Mouse (Mus musculus) neural tube, embryonic 12.5 days (tissue): ENCODE data around the gene Svop. TPM values are rescaled to one million over a fixed set of nuclear protein-coding genes. Genes with fewer than 3 reads are reported as not detected.

Source experiments
- ATAC-seq: fragments of 200-750 bp; cut with Nextera tagmentation; 2 replicates; pipeline ENCODE4 v1.8.0; 2017; ENCODE audit warnings: low read depth, mild to moderate bottlenecking, moderate TSS enrichment, moderate library complexity; ENCODE audit not compliant: low FRiP score
- H3K27ac ChIP-seq: fragments of 300-500 bp; sonication (generic); 2 replicates; pipeline ENCODE4 v1.5.1; 2016
- H3K27me3 ChIP-seq: fragments of 300-500 bp; sonication (generic); replicated peaks from 2 replicates; pipeline ENCODE4 v1.6.1; 2016; ENCODE audit warnings: mild to moderate bottlenecking
- H3K36me3 ChIP-seq: fragments of 300-500 bp; sonication (generic); 2 replicates; pipeline ENCODE4 v1.6.1; 2016; ENCODE audit warnings: mild to moderate bottlenecking
- H3K4me1 ChIP-seq: fragments of 300-500 bp; sonication (generic); 2 replicates; pipeline ENCODE4 v1.6.1; 2016
- H3K4me2 ChIP-seq: fragments of 300-500 bp; sonication (generic); replicated peaks from 2 replicates; pipeline ENCODE4 v1.6.1; 2016; ENCODE audit warnings: mild to moderate bottlenecking
- H3K4me3 ChIP-seq: fragments of 300-500 bp; sonication (generic); 2 replicates; pipeline ENCODE4 v1.5.1; 2016
- H3K9ac ChIP-seq: fragments of 300-500 bp; sonication (generic); 2 replicates; pipeline ENCODE4 v1.6.1; 2016; ENCODE audit warnings: mild to moderate bottlenecking
- H3K9me3 ChIP-seq: fragments of 300-500 bp; sonication (generic); 2 replicates; pipeline ENCODE4 v1.6.1; 2016; ENCODE audit warnings: mild to moderate bottlenecking
- WGBS: fragments of 180-500 bp; shearing (Covaris S2); methylation state at CpG from one replicate; pipeline ENCODE4 v1.1.7; 2016; 5-methylcytosine and 5-hydroxymethylcytosine counted together
- polyA plus RNA-seq: library from polyadenylated mRNA; unstranded; fragments of >200 nt; fragmentation: Nextera tagmentation; extraction: Ambion mirVana; gene quantifications from 2 replicates; pipeline ENCODE4 v1.2.1, GENCODE M21; 2016

Gene Svop
- polyA plus RNA-seq, 1 experiment from 2014 or later, result 59.8 TPM

DNA sequence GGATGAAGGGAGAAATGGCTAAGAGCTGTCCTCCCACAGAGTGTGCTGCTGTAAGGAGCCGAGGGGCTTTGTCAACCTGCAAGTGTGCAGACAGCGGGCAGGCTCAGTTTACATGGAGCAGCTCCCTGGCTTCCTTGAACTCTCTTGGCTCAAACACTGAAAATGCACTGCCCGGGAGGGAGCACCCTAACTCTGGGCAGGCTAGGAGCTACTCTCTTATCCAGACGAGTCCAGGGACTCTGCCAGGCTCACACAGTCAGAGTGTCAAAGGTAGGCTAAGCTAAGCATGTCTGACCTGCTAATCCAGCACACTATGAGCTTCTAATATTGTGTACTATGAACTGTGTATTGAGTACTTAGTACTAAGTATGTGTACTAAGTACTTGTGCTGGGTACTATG lies 84.4 kb downstream of the Svop start:
- no peak for ATAC-seq
- Histone ChIP-seq H3K4me2 (no peak overlapping the region), H3K36me3 (no peaks in the 10 kb centered on the region), H3K4me1 (no peaks in the 10 kb centered on the region), H3K9me3 (no peaks in the 10 kb centered on the region), H3K4me3 (no peak overlapping the region), H3K27me3 (no peaks in the 10 kb centered on the region), H3K9ac (no peak overlapping the region), H3K27ac (no peak overlapping the region)
- WGBS, result 85% methylated on average over 4 of the region's 4 CpGs

DNA sequence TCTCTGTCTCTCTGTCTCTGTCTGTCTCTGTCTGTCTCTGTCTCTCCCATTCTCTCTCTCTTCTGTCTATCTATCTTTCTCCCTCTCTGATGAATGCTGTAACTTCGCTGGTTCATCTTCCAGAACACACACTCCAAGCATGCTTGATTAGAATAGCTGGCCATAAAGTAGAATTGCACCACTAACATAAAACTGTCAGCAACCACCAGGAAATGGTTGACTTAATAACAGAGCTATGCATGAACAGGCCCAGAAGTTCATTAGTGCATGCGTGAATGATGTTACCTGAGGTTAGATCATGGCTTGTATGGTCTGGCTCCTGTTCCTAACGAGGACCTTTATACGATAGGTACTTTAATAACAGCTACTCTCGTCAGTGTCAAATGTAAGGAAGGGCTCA lies 86.3 kb downstream of the Svop start:
- ATAC-seq, result no peak
- 46% methylated on average over 5 of the region's 5 CpGs for WGBS
- Histone ChIP-seq H3K4me2 (no peak overlapping the region), H3K9ac (no peak overlapping the region), H3K27me3 (no peaks in the 10 kb centered on the region), H3K4me1 (no peaks in the 10 kb centered on the region), H3K4me3 (no peak overlapping the region), H3K27ac (no peak overlapping the region), H3K36me3 (no peaks in the 10 kb centered on the region), H3K9me3 (no peaks in the 10 kb centered on the region)

DNA sequence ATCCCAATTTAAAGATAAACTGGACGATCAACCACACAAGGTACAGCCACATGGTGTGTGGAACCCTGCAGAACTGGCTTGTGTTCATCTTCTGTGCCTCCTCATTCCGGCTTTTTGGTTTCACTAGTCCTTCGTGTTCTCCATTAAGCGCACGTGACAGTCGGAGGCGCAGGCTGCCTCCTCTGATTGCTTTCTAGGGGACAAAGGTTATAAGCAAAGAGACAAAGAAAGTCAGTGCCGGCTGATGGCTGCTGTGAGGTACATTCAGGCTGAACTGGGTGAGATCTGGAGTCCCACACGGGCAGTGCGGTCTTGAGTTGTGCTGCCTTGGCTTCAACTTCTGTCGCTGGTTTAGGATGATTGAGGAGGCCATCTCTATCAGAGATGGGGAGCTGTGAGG lies 86.8 kb downstream of the Svop start:
- no peaks in the 10 kb centered on the region for H3K36me3 ChIP-seq
- 44% methylated on average over 11 of the region's 11 CpGs for WGBS
- no peaks in the 10 kb centered on the region for H3K4me1 ChIP-seq
- H3K27ac ChIP-seq, result no peak overlapping the region
- H3K9ac ChIP-seq, result no peak overlapping the region
- no peaks in the 10 kb centered on the region for H3K27me3 ChIP-seq
- H3K4me2 ChIP-seq, result no peak overlapping the region
- H3K9me3 ChIP-seq, result no peaks in the 10 kb centered on the region
- H3K4me3 ChIP-seq, result no peak overlapping the region
- no peak for ATAC-seq

DNA sequence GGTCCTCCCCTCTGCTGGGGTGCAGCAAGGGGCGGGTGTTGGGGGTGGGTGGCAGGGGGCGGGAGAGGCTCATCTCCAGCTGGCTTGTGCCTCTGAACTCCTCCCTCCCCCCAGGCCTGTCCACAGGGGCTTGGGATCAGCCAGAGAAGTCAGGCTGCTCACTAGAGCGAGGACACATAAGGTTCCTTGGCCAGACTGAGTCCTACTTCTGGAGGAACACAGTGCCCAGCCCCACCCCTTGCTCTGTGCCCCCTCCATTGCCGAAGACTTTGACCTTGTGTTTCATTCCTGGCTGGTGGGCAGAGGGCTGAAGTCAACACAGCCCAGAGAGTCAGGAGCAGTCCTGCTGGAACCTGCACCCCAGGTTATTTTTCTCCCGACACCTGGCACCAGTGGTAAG lies 87.8 kb downstream of the Svop start, which contains the start of gene Dao:
Dao (plus strand) TSS at position 162 of the 400 bp plus-strand sequence.
- 67% methylated on average over 5 of the region's 5 CpGs for WGBS
- no peaks in the 10 kb centered on the region for H3K4me1 ChIP-seq
- ATAC-seq, result no peak

DNA sequence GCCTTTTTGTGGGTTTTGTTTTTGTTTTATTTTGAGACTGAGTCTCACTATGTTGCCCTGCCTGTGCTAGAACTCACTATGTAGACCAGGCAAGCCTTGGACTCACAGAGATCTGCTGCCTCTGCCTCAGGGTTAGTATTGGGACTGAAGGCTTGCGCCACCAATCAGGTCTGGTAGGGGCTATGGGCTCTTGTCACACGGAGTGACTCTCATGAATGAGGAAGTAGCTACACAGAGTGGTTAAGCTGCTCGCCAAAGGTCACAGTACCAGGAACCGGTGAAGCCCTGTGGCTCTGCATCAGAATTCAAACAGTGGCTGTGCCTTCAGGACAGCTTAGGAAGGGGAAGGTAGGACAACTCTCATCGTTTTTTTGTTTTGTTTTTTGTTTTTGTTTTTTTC lies 92.0 kb downstream of the Svop start:
- peaks cover under 1% of the 10 kb centered on the region; the same call in 1 of the 2 replicates for H3K4me1 ChIP-seq
- no peaks in the 10 kb centered on the region for H3K27me3 ChIP-seq
- no peaks in the 10 kb centered on the region for H3K36me3 ChIP-seq
- H3K9ac ChIP-seq, result no peak overlapping the region
- no peak overlapping the region for H3K4me2 ChIP-seq
- ATAC-seq, result no peak
- H3K4me3 ChIP-seq, result no peak overlapping the region
- H3K27ac ChIP-seq, result no peak overlapping the region
- 67% methylated on average over 5 of the region's 5 CpGs for WGBS
- no peaks in the 10 kb centered on the region for H3K9me3 ChIP-seq

More for the DNA sequence above, 87.8 kb downstream of the Svop start, which contains the start of gene Dao:
- Histone ChIP-seq H3K27ac (no peak within 1 kb of the TSS), H3K36me3 (no peaks in the 10 kb centered on the region), H3K4me2 (no peak within 1 kb of the TSS), H3K9ac (no peak within 1 kb of the TSS), H3K9me3 (no peaks in the 10 kb centered on the region), H3K27me3 (no peaks in the 10 kb centered on the region), H3K4me3 (no peak within 1 kb of the TSS)

DNA sequence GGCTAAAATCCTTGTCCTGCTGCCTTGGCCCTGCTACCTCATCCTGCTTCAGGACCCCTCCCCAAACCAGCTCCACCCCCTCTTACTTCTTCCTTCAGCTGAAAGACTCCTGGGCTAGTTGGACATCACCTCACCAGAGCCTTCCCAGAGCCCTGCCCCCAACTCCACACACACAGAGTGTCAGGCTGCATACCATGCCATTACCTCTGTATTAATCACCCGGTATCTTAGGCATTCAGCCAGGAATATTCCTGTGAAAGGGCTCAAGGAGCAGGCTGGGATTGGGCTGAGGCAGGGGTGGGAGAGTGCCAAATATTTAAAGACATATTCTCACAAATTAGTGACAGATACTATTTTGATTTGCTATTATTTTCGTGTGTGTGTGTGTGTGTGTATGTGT lies 94.9 kb downstream of the Svop start:
- Histone ChIP-seq H3K9me3 (no peaks in the 10 kb centered on the region), H3K27ac (no peak overlapping the region), H3K36me3 (no peaks in the 10 kb centered on the region), H3K9ac (no peak overlapping the region), H3K4me2 (no peak overlapping the region), H3K27me3 (no peaks in the 10 kb centered on the region), H3K4me3 (no peak overlapping the region), H3K4me1 (peaks cover 21% of the 10 kb centered on the region)
- 73% methylated on average over 2 of the region's 2 CpGs for WGBS
- ATAC-seq, result no peak

DNA sequence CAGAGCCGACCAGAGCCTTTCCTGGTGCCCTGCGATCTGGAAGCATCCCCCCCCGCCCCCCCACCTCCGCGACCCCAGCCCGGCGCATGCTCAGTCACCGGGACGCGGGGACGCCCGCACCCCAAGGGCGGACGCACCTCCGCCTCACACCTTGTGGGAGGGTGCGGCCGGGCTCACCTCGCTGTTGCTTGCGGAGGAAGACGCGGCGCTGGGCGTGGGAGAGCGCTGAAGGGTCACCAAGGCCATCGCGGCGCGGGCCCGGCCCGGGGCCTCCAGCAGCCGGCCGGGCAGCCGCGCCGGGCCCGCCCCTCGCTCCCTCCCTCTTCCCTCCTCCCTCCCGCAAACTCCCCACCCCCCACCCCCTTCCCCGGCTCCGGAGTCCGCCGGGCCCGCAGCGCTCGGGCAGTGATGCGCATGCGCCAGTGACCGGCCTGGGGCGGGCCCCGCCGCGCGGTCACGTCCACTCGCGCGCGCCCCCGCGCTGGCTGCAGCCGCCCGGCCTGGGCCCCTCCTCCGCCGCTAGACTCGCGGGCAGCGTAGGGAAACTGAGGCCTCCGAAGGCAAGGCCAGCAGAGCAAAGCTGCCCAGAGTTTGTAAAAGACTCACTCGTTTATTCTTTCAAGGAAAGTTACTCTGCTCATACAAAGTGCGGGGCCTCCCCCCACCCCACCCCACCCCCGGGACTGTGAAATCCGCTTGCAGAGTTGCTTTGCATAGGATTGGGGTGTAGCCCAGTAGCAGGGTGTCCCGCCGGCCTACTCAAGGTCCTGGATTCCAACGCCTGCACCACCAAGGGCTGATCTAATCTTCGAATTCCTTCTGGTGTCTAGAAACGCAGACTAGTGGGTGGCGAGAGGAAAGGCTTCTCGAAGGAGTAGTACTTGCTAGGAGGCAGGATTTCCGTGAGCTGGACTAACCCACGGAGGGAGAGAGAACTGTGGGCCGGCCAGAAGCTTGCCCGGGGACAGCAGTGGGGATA lies 97.6 kb downstream of the Svop start, which contains the start of gene Ssh1:
Ssh1 (minus strand) TSS at position 408 of the 979 bp plus-strand sequence.
- H3K27ac ChIP-seq, result peak within 1 kb of the TSS; percentile 82
- H3K4me3 ChIP-seq, result peak within 1 kb of the TSS; percentile 74
- ATAC-seq, result peak; percentile 83
- 2% methylated on average over 72 of the region's 83 CpGs for WGBS
- H3K36me3 ChIP-seq, result peaks cover 7% of the 10 kb centered on the region; the same call in 1 of the 2 replicates
- H3K27me3 ChIP-seq, result no peaks in the 10 kb centered on the region
- no peaks in the 10 kb centered on the region for H3K9me3 ChIP-seq
- peak within 1 kb of the TSS; percentile 78 for H3K9ac ChIP-seq
- H3K4me2 ChIP-seq, result peak within 1 kb of the TSS; percentile 85
- peaks cover 32% of the 10 kb centered on the region for H3K4me1 ChIP-seq

DNA sequence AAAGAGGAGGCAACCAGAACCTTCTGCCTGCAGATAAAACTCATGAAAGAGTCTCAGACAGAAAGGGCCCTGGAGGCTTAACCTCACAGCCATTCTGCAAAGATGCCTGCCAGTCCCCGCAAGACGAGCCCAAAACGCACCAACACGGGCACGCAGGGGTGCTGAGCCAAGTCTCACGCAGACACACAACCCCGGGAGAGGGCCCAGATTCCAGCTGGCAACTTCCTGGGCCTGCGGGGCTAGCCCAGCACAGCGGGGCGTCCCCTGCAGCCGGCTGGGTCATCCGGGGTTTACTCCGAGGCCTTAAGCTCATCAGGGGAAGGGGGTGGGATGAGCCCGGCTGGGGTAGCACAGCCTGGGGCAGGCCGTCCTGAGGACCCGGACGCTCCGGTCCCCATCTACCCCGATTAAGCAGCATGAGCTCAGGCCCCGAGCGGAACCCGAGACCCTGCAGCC lies 98.3 kb downstream of the Svop start:
- peak overlapping the region; percentile 78 for H3K9ac ChIP-seq
- peak overlapping the region; percentile 82 for H3K27ac ChIP-seq
- H3K9me3 ChIP-seq, result no peaks in the 10 kb centered on the region
- peaks cover 32% of the 10 kb centered on the region for H3K4me1 ChIP-seq
- H3K4me2 ChIP-seq, result peak overlapping the region; percentile 85
- H3K4me3 ChIP-seq, result peak overlapping the region; percentile 74
- ATAC-seq, result peak; percentile 84
- peaks cover 7% of the 10 kb centered on the region; the same call in 1 of the 2 replicates for H3K36me3 ChIP-seq
- H3K27me3 ChIP-seq, result no peaks in the 10 kb centered on the region
- under 1% methylated on average over 22 of the region's 22 CpGs for WGBS

DNA sequence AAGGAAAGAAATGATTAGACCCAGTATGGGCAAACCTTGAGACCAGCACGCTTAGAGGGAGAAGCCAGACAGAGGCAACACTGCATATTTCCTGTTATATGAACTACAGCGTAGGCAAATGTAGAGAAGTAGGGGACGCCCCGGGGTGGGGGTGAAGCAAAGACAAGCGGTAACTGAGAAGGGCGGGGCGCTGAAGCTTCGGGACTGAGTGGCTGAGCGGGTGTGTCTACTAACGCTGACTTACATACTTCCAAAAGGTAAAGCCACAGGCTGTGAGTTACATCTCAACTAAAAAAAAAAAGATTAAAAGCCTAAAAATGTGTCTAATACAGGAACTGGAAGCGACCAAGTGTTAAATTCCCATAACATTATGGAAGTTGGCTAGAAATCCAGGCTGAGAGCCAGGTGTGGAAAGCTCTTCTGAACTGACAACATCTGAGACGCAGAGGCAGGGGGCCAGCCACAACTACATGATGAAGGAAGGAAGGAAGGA lies 99.0 kb downstream of the Svop start:
- ATAC-seq, result no peak
- 34% methylated on average over 12 of the region's 12 CpGs for WGBS

DNA sequence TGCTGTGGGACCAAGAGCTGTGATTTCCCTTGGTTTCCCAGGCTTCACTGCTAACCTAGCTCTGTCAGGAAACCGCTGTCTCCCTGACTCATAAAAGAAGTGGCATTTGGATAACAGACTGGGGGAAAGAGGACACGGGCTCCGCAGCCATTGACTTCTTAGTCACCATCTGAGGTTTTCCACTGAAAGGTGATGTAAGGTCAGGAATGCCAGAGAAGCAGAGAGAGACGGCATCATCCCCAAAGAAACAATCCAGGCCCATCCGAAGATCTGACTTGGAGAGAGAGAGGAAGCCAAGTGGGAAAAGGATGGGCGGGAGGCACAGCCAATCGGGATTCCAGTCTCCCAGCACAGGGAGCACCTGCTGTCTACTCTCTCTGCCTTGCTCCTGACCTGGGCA lies 100.2 kb downstream of the Svop start:
- WGBS, result 72% methylated on average over 7 of the region's 7 CpGs
- Histone ChIP-seq H3K27me3 (no peaks in the 10 kb centered on the region), H3K4me3 (no peak overlapping the region), H3K9me3 (no peaks in the 10 kb centered on the region), H3K4me2 (peak overlapping the region; percentile 85), H3K4me1 (peaks cover 40% of the 10 kb centered on the region), H3K9ac (peak overlapping the region; percentile 7; the same call in 1 of the 2 replicates), H3K27ac (no peak overlapping the region), H3K36me3 (peaks cover 15% of the 10 kb centered on the region)
- no peak for ATAC-seq

More for the DNA sequence above, 99.0 kb downstream of the Svop start:
- H3K27ac ChIP-seq, result peak overlapping the region; percentile 82
- H3K4me2 ChIP-seq, result peak overlapping the region; percentile 85
- H3K9me3 ChIP-seq, result no peaks in the 10 kb centered on the region
- H3K4me3 ChIP-seq, result peak overlapping the region; percentile 74
- peaks cover 32% of the 10 kb centered on the region for H3K4me1 ChIP-seq
- peak overlapping the region; percentile 78 for H3K9ac ChIP-seq
- H3K27me3 ChIP-seq, result no peaks in the 10 kb centered on the region
- peaks cover 8% of the 10 kb centered on the region; the same call in 1 of the 2 replicates for H3K36me3 ChIP-seq

DNA sequence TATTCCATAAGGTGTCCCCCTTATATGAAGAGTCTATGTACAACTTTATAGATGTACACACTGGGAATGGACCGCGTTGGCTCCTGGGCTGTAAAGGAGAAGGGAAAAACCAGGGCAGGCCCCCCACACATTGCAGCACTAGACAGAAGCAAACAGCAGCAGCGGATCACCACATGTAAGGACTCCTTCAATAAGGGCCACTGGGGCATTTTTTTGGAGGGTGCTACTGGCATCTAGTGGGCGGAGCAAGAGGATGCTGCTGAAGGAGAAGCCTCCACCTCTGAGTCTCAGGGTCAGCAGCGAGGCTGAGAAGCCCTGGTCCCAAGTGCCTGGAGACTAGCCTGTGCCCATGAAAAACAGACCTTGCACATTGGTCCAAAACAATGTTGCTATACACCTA lies 100.8 kb downstream of the Svop start:
- WGBS, result 85% methylated on average over 5 of the region's 5 CpGs
- no peaks in the 10 kb centered on the region for H3K27me3 ChIP-seq
- no peak overlapping the region for H3K9ac ChIP-seq
- no peak overlapping the region for H3K27ac ChIP-seq
- H3K4me1 ChIP-seq, result peaks cover 45% of the 10 kb centered on the region
- no peak overlapping the region for H3K4me3 ChIP-seq
- H3K4me2 ChIP-seq, result no peak overlapping the region
- ATAC-seq, result no peak
- H3K9me3 ChIP-seq, result no peaks in the 10 kb centered on the region
- peaks cover 17% of the 10 kb centered on the region for H3K36me3 ChIP-seq

DNA sequence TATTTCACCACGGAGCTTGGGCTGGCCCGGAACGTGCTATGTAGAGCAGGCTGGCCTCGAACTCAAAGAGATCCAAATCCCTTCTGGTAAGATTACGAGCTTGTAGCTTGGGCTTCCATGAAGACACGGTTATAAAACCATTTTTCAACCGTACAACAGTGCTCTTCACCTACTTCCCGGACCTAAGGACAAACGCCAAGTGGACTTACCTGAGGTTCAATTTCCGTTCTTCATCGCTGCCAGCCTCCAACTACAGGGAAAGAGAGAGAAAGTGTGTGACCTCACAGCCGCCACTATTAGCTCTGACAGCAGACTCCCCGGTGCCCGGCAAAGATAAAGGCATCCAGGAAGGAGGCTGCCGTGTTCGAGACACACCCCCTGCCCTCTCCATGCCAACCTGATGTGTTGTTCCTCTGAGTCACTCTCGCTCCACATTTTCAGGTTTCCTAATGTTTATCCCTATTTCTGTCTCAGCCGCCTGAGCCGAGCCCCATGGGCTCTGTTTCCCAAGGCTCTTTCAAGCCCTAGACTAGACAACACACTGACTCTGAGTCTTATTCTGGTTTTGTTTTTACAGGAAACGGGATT lies 101.8 kb downstream of the Svop start:
- H3K27ac ChIP-seq, result no peak overlapping the region
- peaks cover 45% of the 10 kb centered on the region for H3K4me1 ChIP-seq
- H3K9me3 ChIP-seq, result no peaks in the 10 kb centered on the region
- no peaks in the 10 kb centered on the region for H3K27me3 ChIP-seq
- WGBS, result 93% methylated on average over 20 of the region's 20 CpGs
- H3K4me2 ChIP-seq, result no peak overlapping the region
- ATAC-seq, result no peak
- peaks cover 17% of the 10 kb centered on the region for H3K36me3 ChIP-seq
- H3K4me3 ChIP-seq, result no peak overlapping the region
- H3K9ac ChIP-seq, result no peak overlapping the region
